Mouse (Mus musculus) macrophage (primary cell): Measurements from ENCODE around the gene Emilin2. TPM values are rescaled to one million over a fixed set of nuclear protein-coding genes. Genes with fewer than 3 reads are reported as not detected.

Experiments
- H3K27ac ChIP-seq: fragments of 350-480 bp; formaldehyde crosslinking; 2 replicates; pipeline ENCODE4 v1.9.0; 2021
- H3K36me3 ChIP-seq: fragments of 350-480 bp; formaldehyde crosslinking; 2 replicates; pipeline ENCODE4 v1.9.0; 2021; ENCODE audit errors: inconsistent target
- H3K4me3 ChIP-seq: fragments of 350-480 bp; formaldehyde crosslinking; 2 replicates; pipeline ENCODE4 v1.9.0; 2021; ENCODE audit errors: inconsistent target
- H3K79me2 ChIP-seq: fragments of 350-480 bp; formaldehyde crosslinking; 2 replicates; pipeline ENCODE4 v1.9.0; 2021; ENCODE audit errors: inconsistent target
- WGBS: methylation state at CpG from one replicate; pipeline ENCODE4 v1.1.7; 2026; ENCODE audit warnings: inconsistent platforms; ENCODE audit not compliant: missing documents; 5-methylcytosine and 5-hydroxymethylcytosine counted together
- polyA plus RNA-seq: library from polyadenylated mRNA; stranded (reverse); fragments of 250-400 nt; gene quantifications from 3 replicates; pipeline ENCODE4 v1.2.4, GENCODE M21; 2018; ENCODE audit warnings: inconsistent platforms

The Emilin2 gene
- polyA plus RNA-seq, 1 experiment from 2014 or later, result 106 TPM

GRCm38 (mm10) chr17:71265336-71266051, 46.3 kb downstream of the Emilin2 start:
- WGBS, result 55% methylated on average over 5 of the region's 5 CpGs
- Histone ChIP-seq H3K27ac (peak overlapping the region; percentile 87), H3K79me2 (peaks cover 84% of the 10 kb centered on the region), H3K4me3 (no peak overlapping the region), H3K36me3 (no peaks in the 10 kb centered on the region)

DNA sequence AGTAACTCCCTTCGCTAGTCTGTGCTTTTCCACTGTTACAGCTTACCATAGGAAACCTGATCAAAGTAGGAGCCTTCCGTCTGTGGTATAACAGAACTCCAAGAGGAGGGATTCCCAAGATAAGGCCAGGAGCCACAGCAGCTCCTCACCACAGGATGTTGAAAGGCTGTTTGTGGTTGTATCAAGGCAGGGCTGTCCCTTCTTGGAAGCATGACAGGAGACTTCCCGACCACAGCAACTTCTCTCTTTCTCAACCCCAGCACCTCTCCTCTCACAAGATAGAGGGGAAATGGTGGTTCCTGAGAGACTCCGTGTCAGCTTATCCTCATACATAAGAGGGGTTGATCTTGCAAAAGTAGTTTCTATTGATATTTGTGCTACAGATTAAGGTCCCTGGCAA, 47.0 kb downstream of the Emilin2 start:
- 0% methylated on average over 4 of the region's 4 CpGs for WGBS
- H3K4me3 ChIP-seq, result no peak overlapping the region
- H3K27ac ChIP-seq, result peak overlapping the region; percentile 87
- peaks cover 81% of the 10 kb centered on the region for H3K79me2 ChIP-seq
- no peaks in the 10 kb centered on the region for H3K36me3 ChIP-seq

GRCm38 (mm10) chr17:71263136-71263535, 48.6 kb downstream of the Emilin2 start:
- no peak overlapping the region for H3K4me3 ChIP-seq
- WGBS, result 10% methylated on average over 6 of the region's 6 CpGs
- peak overlapping the region; percentile 87 for H3K27ac ChIP-seq
- peaks cover 73% of the 10 kb centered on the region for H3K79me2 ChIP-seq
- H3K36me3 ChIP-seq, result no peaks in the 10 kb centered on the region

- H3K79me2 ChIP-seq, result peaks cover 48% of the 10 kb centered on the region
- H3K36me3 ChIP-seq, result no peaks in the 10 kb centered on the region
- no peak overlapping the region for H3K4me3 ChIP-seq
- H3K27ac ChIP-seq, result peak overlapping the region; percentile 55
- 89% methylated on average over 3 of the region's 3 CpGs for WGBS
These were observed 51.1 kb downstream of the Emilin2 start for GRCm38 (mm10) chr17:71260658-71261057.

GRCm38 (mm10) chr17:71259727-71260126, 52.1 kb downstream of the Emilin2 start:
- Histone ChIP-seq H3K79me2 (peaks cover 46% of the 10 kb centered on the region), H3K36me3 (no peaks in the 10 kb centered on the region), H3K27ac (peak overlapping the region; percentile 55), H3K4me3 (no peak overlapping the region)
- 43% methylated on average over 11 of the region's 11 CpGs for WGBS

DNA sequence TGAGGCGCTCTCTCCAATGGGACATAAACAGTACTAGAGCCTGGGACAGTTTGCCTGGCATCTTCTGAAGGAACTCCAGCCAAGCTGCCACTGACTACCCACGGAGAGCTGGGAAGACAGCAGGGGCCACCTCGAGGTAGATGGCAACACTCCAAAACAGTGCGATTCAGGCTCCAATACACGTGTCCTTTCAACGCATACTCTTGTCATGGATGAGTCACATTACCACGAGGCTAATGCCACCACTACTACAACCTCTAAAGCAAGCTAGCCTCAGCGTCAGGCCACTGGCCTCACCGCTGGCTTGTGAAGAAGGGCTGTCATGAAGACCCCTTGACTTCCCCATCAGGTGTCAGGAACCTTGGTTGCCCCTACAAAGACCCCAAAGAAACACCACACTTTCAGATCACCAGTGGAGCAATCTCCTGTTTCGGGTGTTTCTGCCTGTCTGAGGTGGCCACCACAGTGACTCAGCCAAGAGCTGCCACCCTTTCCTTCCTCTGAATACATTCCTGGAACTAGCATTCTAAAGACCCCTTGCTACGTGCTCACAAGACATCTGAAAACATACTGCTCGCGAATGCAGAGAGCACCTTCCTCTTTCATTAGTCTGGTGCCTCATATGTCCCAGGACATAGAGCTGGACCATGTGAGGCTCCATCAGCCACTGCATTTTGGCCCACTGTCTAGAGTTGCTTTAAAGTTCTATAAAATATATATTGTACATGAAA, 54.8 kb downstream of the Emilin2 start:
- Histone ChIP-seq H3K27ac (peak overlapping the region; percentile 82), H3K36me3 (no peaks in the 10 kb centered on the region), H3K4me3 (no peak overlapping the region), H3K79me2 (peaks cover 27% of the 10 kb centered on the region)
- 10% methylated on average over 13 of the region's 13 CpGs for WGBS

DNA sequence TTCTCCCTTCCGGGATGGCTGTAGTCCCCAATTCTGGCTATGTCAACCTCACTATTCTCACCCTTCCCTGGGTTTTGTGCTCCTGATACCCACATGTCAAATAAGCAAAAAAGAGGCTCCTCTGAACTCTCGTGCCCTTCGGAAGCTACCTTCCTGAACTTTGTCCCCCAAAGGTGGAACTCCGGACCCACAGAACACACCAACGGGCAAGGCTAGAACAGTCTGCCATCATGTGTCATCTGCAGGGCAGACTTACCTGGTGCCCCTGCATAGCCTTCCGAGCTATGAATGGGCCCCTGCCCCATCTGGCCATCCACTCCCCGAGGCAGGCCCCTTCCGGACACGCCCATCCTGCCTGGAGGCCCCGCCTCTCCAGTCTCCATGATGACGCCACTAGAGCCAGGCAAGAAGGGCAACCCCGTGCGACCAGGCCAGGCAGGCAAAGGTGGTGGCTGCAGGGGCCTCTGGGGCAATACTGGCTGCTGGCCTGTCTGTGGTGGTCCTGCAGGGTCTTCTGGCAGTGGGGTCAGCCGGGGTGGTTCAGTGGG, 55.6 kb downstream of the Emilin2 start:
- H3K36me3 ChIP-seq, result no peaks in the 10 kb centered on the region

DNA sequence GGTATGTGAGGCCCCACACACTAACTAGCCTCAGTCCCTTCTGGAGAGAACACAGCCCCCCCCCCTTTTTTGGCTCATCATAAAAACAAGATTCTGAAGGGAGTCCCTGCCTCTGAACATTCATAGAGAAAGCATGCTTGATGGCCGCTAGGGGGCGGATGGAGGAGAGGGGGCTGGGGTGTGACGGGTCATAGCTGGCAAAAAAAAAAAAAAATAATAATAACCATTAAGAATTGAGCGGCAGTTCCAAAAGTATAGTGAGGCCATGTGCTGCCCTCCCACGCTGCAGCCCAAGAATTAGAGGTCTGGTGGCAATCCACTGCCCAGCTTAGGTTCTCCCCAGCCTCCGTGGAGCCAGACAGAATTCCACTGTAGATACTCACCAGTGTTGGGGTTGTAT, 57.0 kb downstream of the Emilin2 start:
- 53% methylated on average over 6 of the region's 6 CpGs for WGBS
- H3K36me3 ChIP-seq, result no peaks in the 10 kb centered on the region
- H3K27ac ChIP-seq, result no peak overlapping the region
- H3K4me3 ChIP-seq, result no peak overlapping the region
- H3K79me2 ChIP-seq, result peaks cover 8% of the 10 kb centered on the region

More for the DNA sequence above, 55.6 kb downstream of the Emilin2 start:
- 88% methylated on average over 14 of the region's 14 CpGs for WGBS
- peaks cover 19% of the 10 kb centered on the region for H3K79me2 ChIP-seq
- no peak overlapping the region for H3K4me3 ChIP-seq
- peak overlapping the region; percentile 82 for H3K27ac ChIP-seq

DNA sequence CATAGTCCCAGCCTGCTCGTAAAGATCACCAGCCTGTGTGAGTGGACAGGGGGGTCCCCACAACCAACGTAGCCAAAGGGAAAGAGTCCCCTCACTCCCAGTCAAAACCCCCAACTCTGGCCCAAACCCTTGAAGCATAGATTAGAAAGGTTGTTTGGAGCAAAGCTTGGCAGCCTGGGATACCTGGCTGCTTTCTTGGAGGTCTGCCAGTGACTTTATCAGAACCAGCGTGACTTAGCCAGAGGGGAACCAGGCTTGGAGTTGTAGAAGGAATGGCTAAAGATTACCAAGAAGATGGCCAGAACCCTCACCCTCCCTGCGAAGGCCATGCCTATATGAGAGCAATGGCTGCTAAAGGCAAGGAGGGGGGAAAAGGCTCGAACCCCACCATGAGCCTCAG, 57.7 kb downstream of the Emilin2 start:
- Histone ChIP-seq H3K36me3 (no peaks in the 10 kb centered on the region), H3K4me3 (no peak overlapping the region), H3K27ac (no peak overlapping the region), H3K79me2 (peaks cover 1% of the 10 kb centered on the region)
- WGBS, result 97% methylated on average over 5 of the region's 5 CpGs

DNA sequence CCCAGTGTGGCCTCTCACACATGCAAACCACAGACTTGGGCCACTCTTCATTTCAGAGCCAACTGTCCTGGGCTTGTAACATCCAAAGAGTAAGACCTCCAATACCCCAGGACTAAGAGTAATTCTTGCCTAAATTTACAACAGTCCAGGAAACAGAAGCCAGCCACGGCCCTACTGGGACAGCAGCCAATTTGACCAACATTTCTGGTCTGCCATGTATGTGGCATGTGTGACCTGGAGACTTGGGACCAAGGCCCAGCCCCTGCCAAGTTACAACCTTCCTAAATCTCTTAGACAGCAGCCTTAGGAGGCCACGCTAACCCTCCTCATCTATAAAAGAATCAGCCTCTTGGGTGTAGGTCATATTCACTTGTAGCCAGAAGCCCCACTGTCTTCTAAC, 58.4 kb downstream of the Emilin2 start:
- H3K79me2 ChIP-seq, result no peaks in the 10 kb centered on the region
- H3K36me3 ChIP-seq, result no peaks in the 10 kb centered on the region
- H3K4me3 ChIP-seq, result no peak overlapping the region
- H3K27ac ChIP-seq, result no peak overlapping the region
- WGBS, result 58% methylated on average over 2 of the region's 2 CpGs

- H3K36me3 ChIP-seq, result peaks cover 12% of the 10 kb centered on the region
- no peak overlapping the region for H3K4me3 ChIP-seq
- WGBS, result 96% methylated on average over 9 of the region's 9 CpGs
- no peak overlapping the region for H3K27ac ChIP-seq
- no peaks in the 10 kb centered on the region for H3K79me2 ChIP-seq
These were observed 59.7 kb downstream of the Emilin2 start for GRCm38 (mm10) chr17:71252101-71252500.

DNA sequence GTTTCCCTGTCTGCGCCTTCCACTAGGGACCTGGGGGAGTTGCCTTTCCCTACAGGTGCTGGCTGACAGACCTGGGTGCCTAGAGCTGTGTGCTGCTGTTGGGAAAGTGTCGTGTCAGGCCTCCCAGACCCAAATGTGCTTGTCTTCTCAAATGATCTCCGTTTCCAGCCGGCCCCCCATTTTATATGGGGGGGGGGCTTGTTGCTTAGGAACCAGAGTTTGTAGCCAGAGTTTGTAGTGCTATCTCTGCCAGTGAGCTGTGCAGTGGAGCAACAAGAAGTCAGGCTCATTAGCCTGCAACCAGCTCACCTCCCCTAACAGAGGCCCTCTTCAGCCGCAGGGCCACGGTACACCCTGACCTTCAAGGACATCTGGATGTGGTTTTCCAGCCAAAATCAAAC, 60.2 kb downstream of the Emilin2 start:
- Histone ChIP-seq H3K4me3 (no peak overlapping the region), H3K27ac (peak overlapping the region; percentile 69), H3K36me3 (peaks cover 17% of the 10 kb centered on the region), H3K79me2 (no peaks in the 10 kb centered on the region)
- 86% methylated on average over 6 of the region's 6 CpGs for WGBS

GRCm38 (mm10) chr17:71250819-71251600, 60.8 kb downstream of the Emilin2 start:
- peaks cover 23% of the 10 kb centered on the region for H3K36me3 ChIP-seq
- H3K79me2 ChIP-seq, result no peaks in the 10 kb centered on the region
- peak overlapping the region; percentile 69 for H3K27ac ChIP-seq

GRCm38 (mm10) chr17:71250046-71250445, 61.7 kb downstream of the Emilin2 start:
- peak overlapping the region; percentile 69 for H3K27ac ChIP-seq
- H3K4me3 ChIP-seq, result no peak overlapping the region
- H3K79me2 ChIP-seq, result no peaks in the 10 kb centered on the region
- 100% methylated on average over 2 of the region's 2 CpGs for WGBS
- H3K36me3 ChIP-seq, result peaks cover 33% of the 10 kb centered on the region

More at GRCm38 (mm10) chr17:71250819-71251600, 60.8 kb downstream of the Emilin2 start:
- H3K4me3 ChIP-seq, result no peak overlapping the region
- WGBS, result 48% methylated on average over 16 of the region's 16 CpGs
